Mouse (Mus musculus) adrenal gland, postnatal 10 days (tissue): ENCODE results near the gene Acp4. TPM values are rescaled to one million over a fixed set of nuclear protein-coding genes. Genes with fewer than 3 reads are reported as not detected.
"Not testable (repeated sequence)": the region's sequence is repeated elsewhere in the genome, so short reads cannot be mapped to it uniquely, and the experiment has no call there.

Experiments used
- DNase-seq: peaks from one replicate; pipeline ENCODE4 v3.0.0; 2021; ENCODE audit warnings: mixed read lengths
- long read RNA-seq, 2 experiments: library from polyadenylated mRNA; stranded (forward); transcript quantifications; one replicate each; pipeline ENCODE4 v2.0.0; 2021
- total RNA-seq, 2 experiments: library from RNA; stranded (reverse); gene quantifications; 2 replicates each; pipeline ENCODE4 v1.2.3; 2021

Gene Acp4
- total RNA-seq, result not detected
- long read RNA-seq, experiment 1, result 0 reads
- long read RNA-seq, experiment 2, result 0 reads

DNA sequence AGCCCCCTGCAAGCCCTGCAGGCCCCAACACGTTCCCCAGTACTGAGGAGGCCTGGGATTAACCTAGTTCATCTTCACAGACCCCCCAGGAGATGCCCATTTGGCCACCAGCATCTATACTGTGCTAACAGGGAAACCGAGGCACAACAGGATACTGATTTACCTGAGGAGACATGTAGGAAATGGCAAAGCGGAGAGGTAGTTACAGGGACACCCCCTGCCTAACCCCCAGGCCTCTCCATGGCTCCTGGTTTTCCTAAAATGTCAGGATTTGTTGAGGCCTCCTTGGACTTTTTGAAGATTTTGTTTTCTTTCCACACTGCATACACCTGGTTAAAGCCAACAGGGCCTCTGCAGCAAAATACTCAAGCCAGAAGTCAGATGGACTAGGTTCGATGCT is at the start of gene Acp4:
Acp4 (minus strand) TSS at position 101 of the 400 bp plus-strand sequence.
- DNase-seq, result no peak

DNA sequence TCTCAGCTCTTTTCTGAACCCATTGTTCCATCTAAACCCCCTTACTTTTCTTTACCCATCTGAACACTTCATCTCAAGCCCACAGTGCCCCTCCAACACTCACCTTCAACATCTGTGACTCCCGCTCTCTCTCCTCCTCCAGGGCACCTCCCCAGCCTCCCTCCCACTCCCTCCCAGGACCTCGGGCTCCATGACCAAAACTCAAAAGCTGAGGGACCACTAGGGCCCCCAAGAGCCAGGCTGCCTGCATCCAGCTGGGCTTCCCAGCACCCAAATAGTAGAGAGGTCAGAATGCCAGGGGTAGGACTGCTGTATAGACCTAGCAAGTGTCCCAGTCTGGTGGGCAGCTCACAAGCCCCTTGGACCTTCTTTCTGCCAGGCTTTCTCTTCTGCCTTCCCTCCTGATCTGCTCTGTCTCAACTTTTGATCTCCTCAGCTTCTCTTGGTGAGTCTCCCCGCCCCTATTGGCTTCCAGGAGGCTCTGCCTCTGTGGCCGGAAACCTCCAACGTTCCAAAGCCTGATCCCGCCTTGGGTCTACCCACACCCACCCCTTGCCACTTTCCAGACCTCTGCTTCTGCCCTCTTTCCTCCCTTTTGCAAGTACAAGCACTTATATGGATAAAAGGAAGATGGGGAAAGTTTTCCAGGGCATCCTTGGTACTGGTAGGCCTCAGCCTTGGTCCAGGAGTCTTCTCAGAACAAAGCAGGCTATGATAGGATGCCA is 49.5 kb upstream of the Acp4 start, which contains the start of gene Clec11a:
Clec11a (minus strand) TSS at position 387 of the 725 bp plus-strand sequence.
- no peak for DNase-seq

DNA sequence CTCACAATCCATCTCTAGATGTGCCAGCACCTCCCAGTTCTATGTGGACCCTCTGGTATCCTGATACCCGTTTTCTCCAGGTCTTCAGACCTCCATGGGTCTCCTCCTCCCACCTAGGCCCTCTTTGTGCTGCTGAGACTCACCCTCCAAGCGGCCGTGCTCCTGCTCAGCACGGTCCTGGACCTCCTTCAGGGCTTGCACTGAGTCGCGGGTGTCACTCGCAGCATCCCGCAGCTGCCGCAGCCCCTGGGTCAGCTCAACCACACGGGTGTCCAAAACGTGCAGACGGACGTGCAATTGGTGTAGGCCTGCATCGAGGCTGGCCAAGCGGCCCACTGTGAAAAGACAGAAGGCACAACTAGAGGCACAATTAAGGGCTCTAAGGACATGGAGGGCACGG is 48.5 kb upstream of the Acp4 start:
- DNase-seq, result no peak

DNA sequence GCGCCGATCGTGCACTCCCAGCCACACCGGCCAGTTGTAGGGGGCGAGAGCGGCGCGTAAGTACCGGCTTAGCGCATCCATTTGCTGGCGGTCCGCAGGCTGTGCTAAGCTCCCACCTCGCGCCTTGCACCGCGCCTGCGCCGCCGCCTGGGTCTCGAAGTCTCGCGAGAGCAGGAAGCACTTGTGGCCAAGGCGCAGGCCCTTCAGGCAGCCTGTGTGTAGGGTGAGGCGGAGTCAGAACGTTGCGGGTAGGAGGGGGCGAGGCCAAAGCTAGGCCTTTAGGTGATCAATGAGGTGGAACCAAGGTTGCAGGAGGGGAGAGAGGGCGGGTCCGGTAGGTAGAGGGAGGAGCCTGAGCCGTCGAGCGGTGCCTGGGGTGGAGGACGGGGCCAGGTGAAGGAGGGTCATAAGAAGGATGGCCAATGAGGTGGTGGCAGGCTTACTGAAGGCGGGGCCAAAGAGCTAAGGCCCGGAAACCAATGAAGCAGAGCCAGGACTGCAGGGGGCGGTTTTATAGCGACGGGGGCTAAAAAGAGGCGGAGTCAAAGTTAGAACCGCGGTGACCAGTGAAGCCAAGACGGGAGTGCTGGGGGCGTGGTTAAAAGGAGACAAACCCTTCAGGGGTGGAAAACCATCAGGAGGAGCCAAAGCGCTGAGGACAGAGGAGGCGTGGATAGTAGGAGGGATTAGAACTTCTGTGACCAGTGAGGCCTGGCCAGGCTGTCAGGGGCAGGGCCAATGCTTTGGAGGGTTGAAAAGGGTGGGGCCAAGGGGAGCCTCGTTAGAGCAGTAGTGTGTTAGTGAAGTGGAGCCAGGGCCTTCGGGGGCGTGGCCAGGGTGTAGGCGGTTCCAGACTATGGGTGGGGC is 47.8 kb upstream of the Acp4 start:
- DNase-seq, result peak; percentile 96

DNA sequence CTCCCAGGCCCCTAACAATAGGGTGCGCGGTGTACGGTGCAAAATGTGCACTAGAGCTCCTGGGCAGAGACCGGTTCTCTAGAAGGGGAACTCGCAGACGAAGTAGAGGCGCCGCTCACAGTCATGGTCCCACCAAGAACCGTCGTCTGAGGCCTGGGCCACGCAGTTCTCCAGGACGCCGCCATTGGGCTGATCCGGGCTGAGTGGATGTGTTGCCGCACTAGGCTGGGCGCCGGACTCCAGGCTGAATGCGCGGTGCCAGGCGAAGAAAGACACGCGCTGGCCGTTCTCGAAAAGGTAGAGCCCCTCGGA is 47.2 kb upstream of the Acp4 start:
- DNase-seq, result no peak

DNA sequence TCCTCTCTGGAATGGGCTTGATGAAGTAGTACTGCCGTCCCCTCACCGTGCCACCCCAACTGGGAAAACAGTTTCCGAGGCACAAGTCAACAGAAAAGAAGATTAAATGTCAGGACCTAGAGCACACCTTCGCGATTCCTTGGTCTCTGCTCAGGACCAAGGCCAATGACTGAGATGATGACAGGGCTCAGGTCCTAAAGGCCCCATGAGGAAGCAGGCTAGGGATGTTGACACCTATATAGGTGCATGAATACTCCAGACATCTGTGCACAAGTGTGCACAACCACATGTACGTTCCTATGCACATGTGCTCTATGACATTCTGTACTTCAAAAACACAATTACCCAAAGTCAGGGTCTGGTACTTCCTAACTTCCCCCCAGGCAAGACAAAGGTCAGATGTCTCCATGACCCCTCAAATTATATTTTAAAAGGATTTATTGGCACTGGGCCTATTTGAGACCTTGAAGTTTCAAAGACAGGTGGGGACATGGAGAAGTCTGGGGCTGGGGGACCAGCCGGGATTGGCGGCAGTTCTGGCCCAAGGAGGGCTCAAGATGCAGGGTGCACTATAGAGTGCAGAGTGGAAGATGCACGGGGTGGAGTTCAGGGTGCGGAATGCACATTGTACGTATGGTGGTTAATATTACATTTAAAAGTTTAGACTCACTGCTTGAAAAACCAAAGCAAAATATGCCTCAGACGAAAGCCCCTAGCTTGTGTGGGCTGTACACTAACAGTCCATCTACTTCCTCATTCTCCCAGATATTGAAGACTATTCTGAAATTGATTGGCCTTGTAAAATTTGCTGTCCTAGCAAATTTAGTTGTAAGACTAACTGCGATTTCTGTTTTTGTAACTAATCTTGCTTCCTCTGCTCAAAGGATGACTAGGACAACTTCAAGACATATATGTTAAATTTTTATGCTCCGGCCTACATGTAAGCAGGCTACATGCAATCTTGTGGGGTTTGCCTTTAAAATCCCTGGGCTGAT is 46.5 kb upstream of the Acp4 start:
- DNase-seq, result no peak

DNA sequence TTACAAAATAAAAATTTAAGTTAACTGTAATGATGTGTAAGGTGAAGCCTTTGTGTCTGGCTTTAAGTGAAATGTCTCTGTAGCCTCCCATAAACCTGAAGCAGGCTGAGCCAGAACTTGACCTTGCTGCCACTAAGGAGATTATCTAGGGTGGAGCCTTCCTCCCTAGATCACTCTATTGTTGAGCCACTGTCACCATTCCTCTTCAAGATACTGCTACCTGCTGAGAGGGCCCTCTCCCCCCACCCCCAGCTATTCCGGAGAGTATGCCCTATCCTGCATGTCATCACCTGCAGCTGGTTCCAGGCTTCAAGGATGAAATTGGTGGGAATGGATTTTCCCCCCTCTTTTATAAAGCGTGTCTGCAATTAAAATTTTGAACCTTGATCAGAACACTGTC is 40.3 kb upstream of the Acp4 start:
- DNase-seq, result not testable (repeated sequence)

DNA sequence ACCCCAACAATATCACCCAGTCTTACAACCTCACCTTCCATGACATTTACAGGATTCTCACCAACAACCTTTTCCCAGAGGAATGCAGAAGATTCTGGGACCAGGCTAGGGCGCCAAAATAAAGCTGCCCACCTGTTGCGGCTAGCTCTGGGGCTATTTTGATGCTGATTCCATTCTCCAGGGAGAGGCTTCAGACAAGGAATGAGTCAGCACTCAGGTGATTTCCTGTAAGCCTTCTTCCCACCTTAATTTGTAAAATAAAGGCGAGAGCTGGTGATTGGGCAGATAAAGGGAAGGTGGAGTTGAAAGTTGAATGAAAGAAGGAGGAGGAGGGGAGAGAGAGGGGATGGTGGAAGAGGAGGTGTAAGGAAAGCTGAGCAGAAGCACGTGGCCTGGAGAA is 34.2 kb upstream of the Acp4 start:
- no peak for DNase-seq

DNA sequence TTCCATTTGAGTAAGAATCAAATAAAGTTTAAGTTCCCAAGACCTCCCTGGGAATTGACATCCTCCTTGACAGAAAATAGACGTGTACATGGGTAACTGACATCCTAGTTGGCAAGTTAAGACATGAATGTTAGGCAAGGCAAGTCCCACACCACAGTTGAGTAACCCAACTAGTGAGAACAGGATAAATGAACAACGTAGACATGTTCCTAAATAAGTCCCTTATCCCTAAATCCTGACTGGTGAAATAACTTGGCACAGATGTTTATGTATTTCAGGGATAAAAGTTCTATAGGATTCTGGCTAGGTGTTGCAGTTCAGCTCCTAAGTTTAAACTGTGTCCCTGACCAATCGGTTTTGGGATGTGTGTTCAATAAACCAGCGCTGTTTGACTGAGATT is 33.8 kb upstream of the Acp4 start:
- DNase-seq, result no peak

DNA sequence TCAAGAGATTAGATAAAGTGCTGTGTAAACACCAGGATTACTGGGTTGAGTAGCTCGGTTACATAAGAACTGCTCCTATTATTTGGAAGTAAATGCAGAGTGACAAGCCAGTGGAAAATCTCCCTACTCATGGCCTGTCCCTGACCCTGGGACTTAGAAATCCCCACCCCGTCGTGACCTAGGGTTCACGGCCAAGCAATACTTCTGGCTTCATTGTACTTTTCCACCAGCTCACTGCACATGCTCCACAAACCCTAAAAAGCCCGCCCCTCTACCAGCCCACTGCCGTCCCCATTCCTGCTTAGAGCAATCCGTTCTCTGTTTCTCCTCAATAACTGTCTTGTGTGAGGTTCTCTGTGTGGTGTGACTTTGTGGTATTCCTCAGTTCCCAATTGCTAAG is 30.6 kb upstream of the Acp4 start:
- no peak for DNase-seq

DNA sequence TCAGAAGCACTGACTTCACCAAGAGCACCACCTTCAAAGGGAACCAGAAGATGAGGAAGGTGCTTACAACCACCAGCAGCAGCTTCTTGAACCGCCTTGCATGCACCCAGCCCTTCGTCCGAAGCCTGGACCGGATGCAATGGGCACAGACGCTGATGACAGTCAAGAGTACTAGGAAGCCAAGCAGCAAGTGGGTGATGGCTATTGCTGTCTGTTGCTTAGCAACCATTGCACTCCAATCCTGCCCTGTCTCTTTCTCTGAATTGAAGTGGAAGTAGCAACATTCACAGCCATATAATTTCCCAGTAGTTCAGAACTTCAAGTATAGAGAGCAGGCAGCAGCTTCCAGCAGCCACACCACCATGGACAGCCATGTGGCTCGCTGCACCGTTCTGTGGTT is 24.4 kb upstream of the Acp4 start:
- DNase-seq, result no peak

DNA sequence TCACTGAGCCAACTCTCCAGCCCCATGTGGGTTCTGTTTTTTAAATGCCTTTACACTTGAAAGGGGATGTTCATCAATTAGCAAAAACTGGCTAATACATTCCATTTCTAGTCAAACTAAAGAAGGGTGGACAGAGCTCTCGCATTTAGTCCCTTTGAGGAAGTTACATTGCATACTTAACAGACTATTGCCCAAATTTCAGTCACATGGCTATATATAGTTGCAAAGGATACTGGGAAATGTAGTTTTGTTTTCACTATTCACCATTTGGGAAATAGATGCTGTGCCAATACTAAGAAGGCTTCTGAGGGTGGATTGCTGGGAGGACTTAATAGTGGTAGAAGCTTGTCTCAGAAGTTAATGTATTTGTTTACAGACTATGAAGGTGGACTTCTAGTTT is 23.8 kb upstream of the Acp4 start:
- DNase-seq, result no peak

DNA sequence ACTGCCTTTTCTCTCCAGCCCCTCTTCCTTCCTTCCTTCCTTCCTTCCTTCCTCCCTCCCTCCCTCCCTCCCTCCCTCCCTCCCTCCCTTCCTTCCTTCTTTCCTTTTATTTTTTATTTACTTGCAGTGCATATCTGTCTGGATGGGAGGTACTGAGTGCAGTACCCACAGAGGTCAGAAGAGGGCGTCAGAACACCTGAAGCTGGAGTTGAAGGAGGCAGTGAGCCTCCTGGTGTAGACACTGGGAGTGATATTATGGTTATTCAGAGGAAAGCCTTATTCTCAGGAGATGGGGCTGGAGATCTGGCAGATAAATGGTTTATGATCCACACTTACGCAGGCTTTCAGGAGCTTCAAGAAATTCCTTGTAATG is 20.1 kb upstream of the Acp4 start:
- peak; percentile 49 for DNase-seq

DNA sequence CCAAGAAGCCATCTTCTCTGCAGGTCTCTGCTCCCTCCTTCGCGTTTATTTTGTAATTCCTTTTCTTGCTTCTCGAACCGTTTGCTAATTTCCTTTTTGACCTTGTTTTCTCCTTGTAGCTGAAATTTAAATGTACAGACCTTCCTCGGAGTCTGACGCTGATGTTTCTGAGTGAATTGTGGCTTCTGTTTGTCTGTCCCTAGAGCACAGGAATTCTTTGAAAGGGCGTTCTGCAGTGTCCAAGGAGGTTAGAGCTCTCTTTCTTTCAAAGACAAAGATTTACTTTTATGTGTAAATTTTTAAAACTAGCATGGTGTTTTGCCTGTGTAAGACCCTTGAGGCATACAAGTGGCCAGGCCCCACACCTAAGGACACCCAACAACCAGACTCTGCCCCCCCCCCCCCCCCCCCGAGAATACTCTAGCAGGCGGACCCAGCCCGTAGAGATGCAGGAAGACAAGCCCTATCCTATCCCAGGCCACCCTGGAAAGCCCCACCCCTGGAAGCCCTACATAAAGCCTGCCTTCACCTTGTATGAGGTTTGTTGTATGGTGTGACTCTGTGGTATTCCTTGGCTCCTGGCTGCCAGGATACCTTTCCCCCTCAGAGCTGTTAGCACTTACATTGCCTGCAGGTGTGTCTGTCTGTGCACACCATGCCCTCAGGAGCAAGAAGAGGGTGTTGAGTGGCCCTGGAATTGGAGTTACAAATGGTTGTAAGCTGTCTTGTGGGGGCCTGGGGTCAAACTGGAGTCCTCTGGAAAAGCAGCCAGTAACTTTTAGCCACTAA is 19.5 kb upstream of the Acp4 start:
- DNase-seq, result no peak

DNA sequence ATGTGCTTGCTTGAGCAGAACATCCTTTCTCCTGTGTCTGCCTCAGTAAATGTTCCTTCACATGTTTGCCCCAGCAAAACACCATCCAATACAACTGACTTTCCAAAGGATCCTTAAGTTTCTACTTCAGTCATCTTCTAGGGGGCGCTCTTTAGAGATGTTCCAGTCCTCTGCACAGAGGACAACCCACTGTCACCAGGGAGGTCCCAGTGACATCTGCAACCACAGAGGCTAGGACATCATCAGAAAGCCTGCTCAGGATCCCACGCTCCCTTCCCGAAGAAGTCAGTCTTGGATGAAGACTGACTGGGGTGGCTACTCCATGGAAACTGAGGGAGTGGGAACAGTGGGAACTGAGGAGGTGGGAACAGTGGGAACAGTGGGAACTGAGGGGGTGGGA is 18.4 kb upstream of the Acp4 start:
- no peak for DNase-seq

DNA sequence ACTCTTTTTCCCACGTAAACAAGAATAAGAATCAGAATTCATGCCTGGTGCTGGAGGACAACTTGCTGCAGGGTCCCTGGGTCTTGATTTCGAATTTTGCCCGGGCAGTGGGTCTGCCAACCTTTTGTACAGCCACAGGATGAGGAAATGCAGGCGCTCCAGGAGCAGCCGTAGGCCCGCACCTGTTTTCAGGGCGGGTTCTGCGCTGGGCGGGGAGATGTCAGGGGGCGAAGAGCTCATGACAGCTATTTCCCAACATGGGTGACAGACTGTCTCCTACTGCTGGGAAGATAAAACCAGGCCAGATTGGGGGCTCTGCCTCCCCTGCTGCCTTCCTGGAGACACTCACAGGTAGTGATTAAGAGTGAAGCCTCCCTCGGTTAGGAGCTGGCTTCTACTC is 16.9 kb upstream of the Acp4 start:
- DNase-seq, result no peak

DNA sequence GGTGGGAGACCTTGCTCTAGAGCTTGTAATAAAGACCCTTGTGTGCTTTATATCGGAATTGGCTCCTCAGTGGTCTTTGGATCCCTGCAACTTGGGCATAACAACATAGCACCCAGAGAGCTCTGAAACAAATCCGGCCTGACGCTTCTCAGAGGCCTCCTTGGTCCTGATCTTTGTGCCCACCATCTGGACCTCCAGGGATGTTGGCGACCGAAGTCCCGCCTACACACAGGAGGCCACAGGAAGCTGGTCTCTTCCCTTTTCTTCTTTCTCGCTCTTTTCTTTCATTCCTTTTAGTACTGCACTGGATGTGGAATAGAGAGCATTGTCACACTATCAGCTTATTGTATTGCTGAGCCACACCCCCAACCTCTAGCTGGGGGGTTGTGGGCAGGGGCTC is 16.3 kb upstream of the Acp4 start:
- DNase-seq, result no peak

DNA sequence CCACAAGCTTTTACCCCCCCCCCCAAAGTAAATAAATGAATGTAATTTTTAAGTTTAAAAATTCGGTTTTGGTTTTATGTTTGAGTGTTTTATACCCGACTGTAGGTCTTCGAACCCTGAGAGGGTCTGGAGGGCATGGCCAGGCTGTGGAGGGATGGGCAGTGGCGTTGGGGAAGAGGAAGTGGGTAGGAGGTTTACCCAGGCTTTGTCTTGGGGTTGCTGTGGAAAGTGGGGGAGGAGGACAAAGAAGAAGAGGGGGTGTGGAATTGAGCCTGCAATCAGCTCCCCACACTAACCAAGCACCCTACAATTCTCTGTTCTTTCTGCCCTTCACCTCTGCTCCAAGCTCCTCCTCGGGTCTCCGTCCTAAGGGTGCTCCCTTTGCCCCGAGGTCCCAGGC is 15.4 kb upstream of the Acp4 start:
- DNase-seq, result no peak

DNA sequence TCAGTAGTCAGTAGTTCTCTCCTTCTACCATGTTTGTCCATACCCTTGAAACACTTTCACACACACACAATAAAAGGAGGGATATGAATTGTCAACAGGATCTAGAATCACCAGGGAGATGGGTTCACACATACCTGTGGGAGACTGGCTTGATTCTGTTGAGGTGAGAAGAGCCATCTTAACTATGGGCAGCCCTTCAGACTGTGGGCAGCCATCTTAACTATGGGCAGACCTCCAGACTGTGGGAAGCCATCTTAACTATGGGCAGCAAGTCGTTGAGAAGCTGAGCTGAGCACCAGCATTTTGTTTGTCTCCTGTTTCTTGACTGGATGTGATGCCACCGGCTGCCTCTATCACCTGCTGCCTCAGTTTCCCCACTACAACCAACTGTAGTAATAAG is 14.1 kb upstream of the Acp4 start:
- no peak for DNase-seq

DNA sequence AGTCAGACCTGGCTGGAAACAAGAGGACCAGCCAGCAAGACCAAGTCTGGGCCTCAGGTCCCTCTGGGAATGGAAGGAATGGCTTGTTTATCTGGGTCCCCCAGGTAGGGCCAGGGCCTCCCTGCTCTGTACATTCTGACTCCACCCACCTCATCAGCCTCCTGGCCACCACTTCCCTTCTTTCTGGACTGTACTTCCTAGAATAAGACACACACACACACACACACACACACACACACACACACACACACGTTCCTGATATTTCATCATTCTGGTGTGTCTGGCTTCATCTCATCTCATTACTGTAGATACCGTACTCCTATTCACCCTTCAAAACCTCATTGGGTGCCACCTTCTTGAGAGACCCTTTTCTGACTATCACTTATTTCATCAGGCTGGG is 12.2 kb upstream of the Acp4 start:
- no peak for DNase-seq

DNA sequence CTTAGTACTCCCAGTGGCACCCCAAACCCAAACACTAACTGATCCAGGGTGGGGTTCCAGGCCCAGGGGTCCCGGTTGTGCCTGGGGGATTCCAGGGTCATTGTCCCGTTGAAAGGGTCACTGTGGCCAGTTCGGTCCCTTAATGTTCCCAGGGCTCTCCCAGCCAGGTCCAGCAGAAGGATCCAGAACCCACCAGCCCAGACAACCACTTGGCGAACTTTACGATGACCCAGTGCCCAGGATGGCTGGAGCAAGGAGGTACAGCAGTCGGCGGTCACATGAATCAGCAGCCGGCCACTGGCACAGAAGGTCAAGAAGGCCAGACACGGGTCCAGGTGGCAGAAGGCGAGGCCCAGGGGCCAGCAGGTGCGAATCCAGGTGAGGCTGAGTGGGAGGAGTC is 10.9 kb upstream of the Acp4 start:
- no peak for DNase-seq
